Mouse (Mus musculus) midbrain, postnatal 0 days (tissue): ENCODE results near the gene Cactin. TPM values are rescaled to one million over a fixed set of nuclear protein-coding genes. Genes with fewer than 3 reads are reported as not detected.

Source experiments
- ATAC-seq: fragments of 200-750 bp; cut with Nextera tagmentation; 2 replicates; pipeline ENCODE4 v1.8.0; 2017; ENCODE audit warnings: moderate number of reproducible peaks, mild to moderate bottlenecking, moderate TSS enrichment, moderate library complexity; ENCODE audit not compliant: low FRiP score
- DNase-seq: peaks from one replicate; pipeline ENCODE4 v3.0.0-alpha.2; 2015; ENCODE audit warnings: low spot score
- H3K27ac ChIP-seq: fragments of 300-500 bp; sonication (generic); 2 replicates; pipeline ENCODE4 v1.5.1; 2014; ENCODE audit warnings: low read depth, mild to moderate bottlenecking, low read length, mixed read lengths
- H3K27me3 ChIP-seq: fragments of 300-500 bp; sonication (generic); 2 replicates; pipeline ENCODE4 v1.6.1; 2014; ENCODE audit warnings: low read length, control low read depth, mixed read lengths; ENCODE audit not compliant: insufficient read depth
- H3K36me3 ChIP-seq: fragments of 300-500 bp; sonication (generic); 2 replicates; pipeline ENCODE4 v1.6.1; 2014; ENCODE audit warnings: low read length, control low read depth, mixed read lengths; ENCODE audit not compliant: insufficient read depth
- H3K4me1 ChIP-seq: fragments of 300-500 bp; sonication (generic); 2 replicates; pipeline ENCODE4 v1.6.1; 2014; ENCODE audit warnings: mild to moderate bottlenecking, control low read depth, antibody characterized with exemption, low read length, mixed read lengths; ENCODE audit not compliant: insufficient read depth
- H3K4me2 ChIP-seq: fragments of 300-500 bp; sonication (generic); 2 replicates; pipeline ENCODE4 v1.6.1; 2014; ENCODE audit warnings: low read depth, mild to moderate bottlenecking, low read length, mixed read lengths; ENCODE audit not compliant: poor library complexity, severe bottlenecking
- H3K4me3 ChIP-seq: fragments of 300-500 bp; sonication (generic); 2 replicates; pipeline ENCODE4 v1.5.1; 2014; ENCODE audit warnings: low read depth, mild to moderate bottlenecking, low read length, moderate library complexity
- H3K9ac ChIP-seq: fragments of 300-500 bp; sonication (generic); replicated peaks from 2 replicates; pipeline ENCODE4 v1.6.1; 2014; ENCODE audit warnings: mild to moderate bottlenecking, low read length, moderate library complexity, mixed read lengths; ENCODE audit not compliant: poor library complexity, severe bottlenecking
- H3K9me3 ChIP-seq: fragments of 300-500 bp; sonication (generic); 2 replicates; pipeline ENCODE4 v1.6.1; 2016; ENCODE audit warnings: low read length, control low read depth
- CTCF ChIP-seq: IDR thresholded peaks from 2 replicates; pipeline ENCODE4 v1.5.1; 2016; ENCODE audit warnings: antibody characterized with exemption, mild to moderate bottlenecking
- WGBS: fragments of 180-500 bp; shearing (Covaris S2); extraction: QIAGEN DNeasy Blood & Tissue Kit; methylation state at CpG from one replicate; pipeline ENCODE4 v1.1.7; 2014; 5-methylcytosine and 5-hydroxymethylcytosine counted together
- polyA plus RNA-seq: library from polyadenylated mRNA; unstranded; fragments of >200 nt; fragmentation: Nextera tagmentation; extraction: Ambion mirVana; gene quantifications from 2 replicates; pipeline ENCODE4 v1.2.1, GENCODE M21; 2015
- total RNA-seq: library from RNA; depleted of rRNA; stranded (reverse); fragments of >200 nt; gene quantifications from 2 replicates; pipeline ENCODE4 v1.2.3, GENCODE M21; 2014

The Cactin gene
- total and polyA plus RNA-seq, 2 experiments from 2014 or later = 20.2 to 22.7 TPM

DNA sequence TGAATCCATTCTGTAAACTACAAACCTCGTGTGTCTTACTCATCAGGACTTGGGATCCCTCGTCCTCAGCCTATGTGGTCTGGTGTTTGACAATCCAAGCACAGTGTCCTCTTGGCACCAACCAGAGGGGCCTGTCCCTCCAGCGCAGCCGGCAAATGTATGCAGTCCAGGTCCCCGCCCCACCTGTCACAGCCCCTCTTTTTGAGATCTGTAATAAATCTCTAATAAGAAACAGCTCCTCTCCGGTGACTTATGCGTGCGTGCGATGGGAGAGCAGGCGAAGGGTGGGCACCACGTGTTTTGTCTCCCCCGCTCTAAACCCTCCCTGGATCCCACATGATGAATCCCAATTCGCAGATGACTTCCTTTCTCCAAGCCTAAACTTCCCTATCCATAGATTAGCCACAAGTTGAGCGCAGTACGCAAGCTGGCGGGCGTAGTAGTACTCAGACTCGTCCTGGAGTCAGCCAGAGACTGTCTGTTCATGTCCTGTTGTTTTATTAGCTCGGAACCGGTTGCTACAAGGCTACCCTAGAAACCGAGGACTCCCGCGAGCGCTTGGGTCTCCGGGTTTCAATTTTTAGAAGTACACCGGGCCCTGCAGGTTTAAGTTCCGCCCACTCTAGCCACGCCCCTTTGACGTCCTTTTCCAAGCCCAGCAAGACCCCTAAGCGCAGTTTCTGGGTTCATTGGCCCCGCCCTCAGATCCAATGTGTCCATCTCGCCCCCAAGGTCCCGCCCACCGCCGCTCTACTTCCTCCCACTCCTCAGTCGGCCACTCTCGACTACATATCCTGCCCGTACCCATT lies 958 bp upstream of the Cactin start:
- Histone ChIP-seq H3K9ac (peak overlapping the region; percentile 34; the same call in 1 of the 2 replicates), H3K9me3 (no peaks in the 10 kb centered on the region), H3K36me3 (peaks cover 54% of the 10 kb centered on the region), H3K27me3 (no peaks in the 10 kb centered on the region), H3K4me1 (0 out of 2 replicates have a peak, but pooled peaks cover 3% of the 10 kb centered on the region), H3K4me2 (peak overlapping the region; percentile 77), H3K4me3 (peak overlapping the region; percentile 58), H3K27ac (peak overlapping the region; percentile 88)
- no peak for TF ChIP-seq CTCF
- DNase-seq (peak; percentile 99), ATAC-seq (no peak; the same call in 1 of the 2 replicates)
- under 1% methylated on average over 37 of the region's 38 CpGs for WGBS

DNA sequence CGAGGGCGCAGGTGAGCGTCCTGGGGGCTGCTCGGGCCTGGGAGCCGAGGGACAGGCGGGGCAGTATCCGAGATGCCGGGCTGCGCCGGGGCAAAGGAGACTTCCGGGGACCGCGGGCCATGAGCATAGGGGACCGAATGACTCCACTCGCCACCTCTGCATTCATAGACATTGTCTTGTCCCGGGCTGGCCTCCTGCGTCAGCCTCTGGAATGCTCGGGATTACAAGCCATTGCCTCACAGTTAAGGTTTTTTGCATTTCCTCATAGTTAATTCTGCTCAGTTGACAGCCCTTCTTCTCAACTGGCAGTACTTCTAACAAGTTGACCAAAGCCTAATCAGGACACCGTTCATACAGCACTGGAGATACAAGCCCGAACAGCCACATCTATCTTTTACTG lies 533 bp downstream of the Cactin start:
- H3K36me3 ChIP-seq = peaks cover 56% of the 10 kb centered on the region
- TF ChIP-seq CTCF = no peak
- H3K9me3 ChIP-seq = no peaks in the 10 kb centered on the region
- 0 out of 2 replicates have a peak, but pooled peaks cover 3% of the 10 kb centered on the region for H3K4me1 ChIP-seq
- H3K4me3 ChIP-seq = peak overlapping the region; percentile 58
- no peak for DNase-seq
- 4% methylated on average over 20 of the region's 20 CpGs for WGBS
- no peak for ATAC-seq
- no peaks in the 10 kb centered on the region for H3K27me3 ChIP-seq
- peak overlapping the region; percentile 88 for H3K27ac ChIP-seq
- peak overlapping the region; percentile 62 for H3K9ac ChIP-seq
- H3K4me2 ChIP-seq = peak overlapping the region; percentile 77

DNA sequence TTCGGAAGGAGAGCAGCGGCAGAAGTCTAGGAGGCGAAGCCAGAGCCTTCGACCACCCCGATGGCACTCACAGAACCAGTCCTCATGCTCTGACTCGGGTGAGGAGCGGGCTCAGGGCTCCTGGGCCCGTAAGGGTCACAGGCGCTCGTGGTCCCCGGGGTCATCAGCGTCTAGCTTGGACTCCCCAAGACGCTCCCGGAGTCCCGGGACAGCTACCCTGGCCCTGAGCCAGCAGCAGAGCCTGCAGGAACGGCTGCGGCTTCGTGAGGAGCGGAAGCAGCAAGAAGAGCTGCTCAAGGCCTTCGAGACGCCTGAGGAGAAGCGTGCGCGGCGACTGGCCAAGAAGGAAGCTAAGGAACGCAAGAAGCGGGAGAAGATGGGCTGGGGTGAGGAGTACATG lies 1.5 kb downstream of the Cactin start:
- WGBS = 95% methylated on average over 27 of the region's 27 CpGs
- no peak for DNase-seq
- Histone ChIP-seq H3K27me3 (no peaks in the 10 kb centered on the region), H3K4me3 (no peak overlapping the region), H3K4me2 (no peak overlapping the region), H3K4me1 (0 out of 2 replicates have a peak, but pooled peaks cover 3% of the 10 kb centered on the region), H3K9me3 (no peaks in the 10 kb centered on the region), H3K27ac (no peak overlapping the region), H3K36me3 (peaks cover 62% of the 10 kb centered on the region), H3K9ac (no peak overlapping the region)
- no peak for TF ChIP-seq CTCF
- no peak for ATAC-seq

DNA sequence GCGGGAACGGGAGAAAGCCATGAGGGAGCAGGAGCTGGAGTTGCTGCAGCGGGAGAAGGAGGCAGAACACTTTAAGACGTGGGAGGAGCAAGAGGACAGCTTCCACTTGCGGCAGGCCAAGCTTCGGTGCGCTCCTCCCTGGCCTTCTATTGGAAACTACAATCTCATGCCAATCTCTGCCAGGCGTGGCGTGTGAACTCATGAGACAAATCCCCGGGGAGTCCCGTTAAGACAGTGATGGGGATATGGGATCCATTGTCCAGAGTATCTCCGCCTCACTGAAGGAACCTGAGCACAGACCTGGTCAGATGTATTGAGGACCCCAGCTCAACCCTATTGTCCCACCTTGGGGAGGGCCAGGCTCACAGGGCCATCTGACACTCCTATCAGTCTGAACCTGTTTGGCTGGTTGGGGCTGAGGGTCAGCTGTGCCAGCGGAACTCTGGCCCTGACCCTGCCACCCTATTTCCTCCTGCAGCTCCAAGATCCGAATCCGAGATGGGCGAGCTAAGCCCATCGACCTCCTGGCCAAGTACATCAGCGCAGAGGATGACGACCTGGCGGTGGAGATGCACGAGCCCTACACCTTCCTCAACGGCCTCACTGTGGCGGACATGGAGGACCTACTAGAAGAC lies 2.4 kb downstream of the Cactin start:
- Histone ChIP-seq H3K4me1 (0 out of 2 replicates have a peak, but pooled peaks cover 3% of the 10 kb centered on the region), H3K4me3 (no peak overlapping the region), H3K27ac (no peak overlapping the region), H3K9ac (no peak overlapping the region), H3K36me3 (peaks cover 60% of the 10 kb centered on the region), H3K9me3 (no peaks in the 10 kb centered on the region), H3K27me3 (no peaks in the 10 kb centered on the region), H3K4me2 (no peak overlapping the region)
- no peak for ATAC-seq
- 95% methylated on average over 23 of the region's 23 CpGs for WGBS
- no peak for DNase-seq
- TF ChIP-seq CTCF = no peak

DNA sequence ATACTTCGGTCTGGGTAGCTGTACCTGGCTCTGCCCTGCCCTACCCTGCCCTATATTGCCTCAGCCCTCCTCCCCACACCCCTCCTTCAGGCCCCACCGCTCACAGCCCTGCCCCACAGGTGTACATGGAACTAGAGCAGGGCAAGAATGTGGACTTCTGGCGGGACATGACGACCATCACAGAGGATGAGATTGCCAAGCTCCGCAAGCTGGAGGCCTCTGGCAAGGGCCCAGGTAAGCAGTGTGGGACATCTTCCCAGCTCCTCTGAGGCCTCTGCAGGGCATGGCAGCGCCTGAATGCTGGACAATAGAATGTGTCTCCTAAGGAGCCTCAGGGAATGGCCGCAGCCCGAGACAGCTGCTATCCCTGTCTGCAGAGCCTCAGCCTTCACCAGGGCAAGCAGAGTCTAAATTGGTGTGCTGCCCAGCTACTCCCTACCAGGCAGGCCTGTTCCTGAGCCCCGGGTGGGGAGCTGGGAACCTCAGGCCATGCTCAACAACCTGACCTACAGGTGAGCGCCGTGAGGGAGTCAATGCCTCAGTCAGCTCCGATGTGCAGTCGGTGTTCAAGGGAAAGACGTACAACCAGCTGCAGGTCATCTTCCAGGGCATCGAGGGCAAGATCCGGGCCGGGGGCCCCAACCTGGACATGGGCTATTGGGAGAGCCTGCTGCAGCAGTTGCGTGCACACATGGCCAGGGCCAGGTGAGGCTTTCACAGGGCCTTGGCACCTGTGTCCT lies 3.1 kb downstream of the Cactin start:
- Histone ChIP-seq H3K9ac (no peak overlapping the region), H3K27ac (no peak overlapping the region), H3K9me3 (no peaks in the 10 kb centered on the region), H3K4me2 (no peak overlapping the region), H3K36me3 (peaks cover 54% of the 10 kb centered on the region), H3K27me3 (no peaks in the 10 kb centered on the region), H3K4me1 (0 out of 2 replicates have a peak, but pooled peaks cover 3% of the 10 kb centered on the region), H3K4me3 (no peak overlapping the region)
- ATAC-seq = no peak
- WGBS = 97% methylated on average over 18 of the region's 18 CpGs
- no peak for DNase-seq
- TF ChIP-seq CTCF = no peak
